Mouse (Mus musculus) liver, postnatal 0 days (tissue): ENCODE results near the gene Ankrd31. TPM values are rescaled to one million over a fixed set of nuclear protein-coding genes. Genes with fewer than 3 reads are reported as not detected.

ENCODE experiments used
- ATAC-seq: fragments of 200-750 bp; cut with Nextera tagmentation; 2 replicates; pipeline ENCODE4 v1.8.0; 2017; ENCODE audit warnings: mild to moderate bottlenecking, moderate library complexity
- DNase-seq: peaks from one replicate; pipeline ENCODE4 v3.0.0-alpha.2; 2016
- H3K27ac ChIP-seq: fragments of 300-500 bp; sonication (generic); 2 replicates; pipeline ENCODE4 v1.5.1; 2014; ENCODE audit warnings: antibody characterized with exemption, moderate library complexity, mild to moderate bottlenecking, low read depth
- H3K27me3 ChIP-seq: fragments of 300-500 bp; sonication (generic); 2 replicates; pipeline ENCODE4 v1.6.1; 2014; ENCODE audit warnings: low read length, control low read depth, mixed read lengths; ENCODE audit not compliant: insufficient read depth
- H3K36me3 ChIP-seq: fragments of 300-500 bp; sonication (generic); replicated peaks from 2 replicates; pipeline ENCODE4 v1.6.1; 2014; ENCODE audit warnings: mild to moderate bottlenecking, control low read depth, low read length, moderate library complexity, mixed read lengths; ENCODE audit not compliant: insufficient read depth
- H3K4me1 ChIP-seq: fragments of 300-500 bp; sonication (generic); 2 replicates; pipeline ENCODE4 v1.6.1; 2014; ENCODE audit warnings: antibody characterized with exemption, mild to moderate bottlenecking, control low read depth; ENCODE audit not compliant: insufficient read depth
- H3K4me2 ChIP-seq: fragments of 300-500 bp; sonication (generic); 2 replicates; pipeline ENCODE4 v1.6.1; 2014; ENCODE audit warnings: low read depth, mild to moderate bottlenecking, low read length, moderate library complexity, mixed read lengths
- H3K4me3 ChIP-seq: fragments of 300-500 bp; sonication (generic); 2 replicates; pipeline ENCODE4 v1.5.1; 2014; ENCODE audit warnings: low read depth, low read length
- H3K9ac ChIP-seq: fragments of 300-500 bp; sonication (generic); replicated peaks from 2 replicates; pipeline ENCODE4 v1.6.1; 2014; ENCODE audit warnings: mild to moderate bottlenecking, moderate library complexity
- H3K9me3 ChIP-seq: fragments of 300-500 bp; sonication (generic); 2 replicates; pipeline ENCODE4 v1.6.1; 2016; ENCODE audit warnings: mild to moderate bottlenecking, control low read depth, low read length, mixed read lengths
- CTCF ChIP-seq: sonication (generic); IDR thresholded peaks from 2 replicates; pipeline ENCODE4 v1.5.1; 2016; ENCODE audit warnings: antibody characterized with exemption, low read depth
- EP300 ChIP-seq: IDR thresholded peaks from 2 replicates; pipeline ENCODE4 v1.6.1; 2016; ENCODE audit warnings: antibody characterized with exemption, low read depth, mild to moderate bottlenecking
- WGBS: fragments of 180-500 bp; shearing (Covaris S2); extraction: QIAGEN DNeasy Blood & Tissue Kit; methylation state at CpG from one replicate; pipeline ENCODE4 v1.1.7; 2014; ENCODE audit not compliant: insufficient replicate concordance; 5-methylcytosine and 5-hydroxymethylcytosine counted together
- polyA plus RNA-seq: library from polyadenylated mRNA; unstranded; fragments of >200 nt; fragmentation: Nextera tagmentation; extraction: Ambion mirVana; gene quantifications from 2 replicates; pipeline ENCODE4 v1.2.1, GENCODE M21; 2015

Ankrd31 gene
- polyA plus RNA-seq, 1 experiment from 2014 or later = 0.02 TPM

GRCm38 (mm10) chr13:96852133-96852532, 104.1 kb downstream of the Ankrd31 start:
- H3K27me3 ChIP-seq = no peaks in the 10 kb centered on the region
- ATAC-seq = no peak
- 22% methylated on average over 2 of the region's 2 CpGs for WGBS

GRCm38 (mm10) chr13:96853256-96853655, 105.2 kb downstream of the Ankrd31 start:
- no peak overlapping the region for H3K4me2 ChIP-seq
- no peaks in the 10 kb centered on the region for H3K36me3 ChIP-seq
- no peaks in the 10 kb centered on the region for H3K27me3 ChIP-seq
- H3K27ac ChIP-seq = no peak overlapping the region
- H3K4me3 ChIP-seq = no peak overlapping the region
- ATAC-seq (no peak), DNase-seq (no peak)
- H3K4me1 ChIP-seq = no peaks in the 10 kb centered on the region
- 48% methylated on average over 1 of the region's 1 CpGs for WGBS
- no peaks in the 10 kb centered on the region for H3K9me3 ChIP-seq
- H3K9ac ChIP-seq = no peak overlapping the region
- TF ChIP-seq CTCF (peak; percentile 62), EP300 (no peak)

More at GRCm38 (mm10) chr13:96852133-96852532, 104.1 kb downstream of the Ankrd31 start:
- TF ChIP-seq CTCF (no peak), EP300 (no peak)
- Histone ChIP-seq H3K4me3 (no peak overlapping the region), H3K9ac (no peak overlapping the region), H3K27ac (no peak overlapping the region), H3K9me3 (no peaks in the 10 kb centered on the region), H3K4me1 (no peaks in the 10 kb centered on the region), H3K4me2 (no peak overlapping the region), H3K36me3 (no peaks in the 10 kb centered on the region)
- no peak for DNase-seq

- TF ChIP-seq EP300 = no peak
- peak; percentile 85 for TF ChIP-seq CTCF
- WGBS = 18% methylated on average over 3 of the region's 3 CpGs
- no peaks in the 10 kb centered on the region for H3K27me3 ChIP-seq
Measured at GRCm38 (mm10) chr13:96855191-96855590, 107.1 kb downstream of the Ankrd31 start.

DNA sequence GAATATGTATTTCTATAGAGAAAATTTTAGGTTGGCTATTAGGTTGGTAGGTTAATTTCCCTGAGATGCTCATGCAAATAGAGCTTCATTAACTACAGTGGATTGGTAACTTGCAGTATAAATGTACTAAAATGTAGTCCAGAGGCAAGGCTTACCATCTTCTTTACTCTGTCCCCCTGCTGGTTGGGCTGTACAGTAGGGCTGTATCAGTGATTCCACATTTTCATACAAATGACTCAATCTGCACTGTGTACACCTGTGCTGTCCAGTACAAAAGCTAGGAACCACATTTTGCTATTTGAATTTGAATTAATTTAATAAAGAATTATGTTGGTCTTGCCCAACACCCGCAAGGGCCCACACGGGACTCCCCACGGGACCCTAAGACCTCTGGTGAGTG, 111.1 kb downstream of the Ankrd31 start:
- H3K9ac ChIP-seq = no peak overlapping the region
- no peak overlapping the region for H3K27ac ChIP-seq
- no peak overlapping the region for H3K4me3 ChIP-seq
- TF ChIP-seq EP300 = no peak
- H3K4me2 ChIP-seq = no peak overlapping the region
- ATAC-seq (no peak), DNase-seq (no peak)
- H3K4me1 ChIP-seq = no peaks in the 10 kb centered on the region
- H3K9me3 ChIP-seq = no peaks in the 10 kb centered on the region
- H3K36me3 ChIP-seq = no peaks in the 10 kb centered on the region
- 87% methylated on average over 3 of the region's 3 CpGs for WGBS
- H3K27me3 ChIP-seq = no peaks in the 10 kb centered on the region

More at GRCm38 (mm10) chr13:96855191-96855590, 107.1 kb downstream of the Ankrd31 start:
- no peaks in the 10 kb centered on the region for H3K9me3 ChIP-seq
- H3K4me3 ChIP-seq = no peak overlapping the region
- no peak overlapping the region for H3K9ac ChIP-seq
- H3K27ac ChIP-seq = no peak overlapping the region
- H3K4me1 ChIP-seq = no peaks in the 10 kb centered on the region
- no peaks in the 10 kb centered on the region for H3K36me3 ChIP-seq
- no peak overlapping the region for H3K4me2 ChIP-seq
- no peak for ATAC-seq
- DNase-seq = peak; percentile 71

- 69% methylated on average over 4 of the region's 4 CpGs for WGBS
- no peak overlapping the region for H3K9ac ChIP-seq
- H3K36me3 ChIP-seq = no peaks in the 10 kb centered on the region
- H3K4me2 ChIP-seq = no peak overlapping the region
- H3K9me3 ChIP-seq = no peaks in the 10 kb centered on the region
- no peak overlapping the region for H3K4me3 ChIP-seq
- H3K27ac ChIP-seq = no peak overlapping the region
- DNase-seq (no peak), ATAC-seq (no peak)
- no peaks in the 10 kb centered on the region for H3K4me1 ChIP-seq
- TF ChIP-seq EP300 (no peak), CTCF (no peak)
- no peaks in the 10 kb centered on the region for H3K27me3 ChIP-seq
Measured at GRCm38 (mm10) chr13:96870742-96871141, 122.7 kb downstream of the Ankrd31 start.

DNA sequence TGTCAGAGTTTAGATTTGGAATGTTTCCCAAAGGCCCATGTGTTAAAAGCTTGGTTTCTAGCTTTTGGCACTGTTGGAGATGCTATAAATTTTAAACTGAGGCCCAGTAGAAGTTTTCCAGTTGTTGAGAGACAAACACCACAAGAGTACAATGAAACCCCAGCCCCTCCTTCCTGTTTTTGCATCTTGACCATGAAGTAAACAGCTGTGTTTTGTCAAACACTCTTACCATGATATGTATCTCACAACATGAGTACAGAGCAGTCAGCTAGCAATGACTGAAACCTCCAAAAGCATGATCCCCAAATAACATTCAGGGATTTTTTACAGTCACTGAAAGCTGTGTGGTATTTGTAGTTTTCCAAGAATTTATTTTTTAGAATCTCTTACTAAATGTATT, 126.0 kb downstream of the Ankrd31 start:
- DNase-seq (no peak), ATAC-seq (no peak)

More for the DNA sequence above, 126.0 kb downstream of the Ankrd31 start:
- no peak overlapping the region for H3K4me3 ChIP-seq
- TF ChIP-seq CTCF (no peak), EP300 (no peak)
- no peaks in the 10 kb centered on the region for H3K9me3 ChIP-seq
- no peaks in the 10 kb centered on the region for H3K27me3 ChIP-seq
- no peaks in the 10 kb centered on the region for H3K36me3 ChIP-seq
- no peak overlapping the region for H3K4me2 ChIP-seq
- no peak overlapping the region for H3K9ac ChIP-seq
- H3K4me1 ChIP-seq = no peaks in the 10 kb centered on the region
- no peak overlapping the region for H3K27ac ChIP-seq
